Mouse (Mus musculus) retina, embryonic 14.5 days (tissue): ENCODE results near the gene Tas1r2.
A peak's percentile ranks its signal among the peaks of the same experiment; 100 is the strongest.

Experiments
- DNase-seq: peaks from one replicate; pipeline ENCODE4 v3.0.0-alpha.2; 2015; ENCODE audit warnings: low spot score

Tas1r2 gene

GRCm38 (mm10) chr4:139653238-139653637, at the start of gene Tas1r2:
Gene Tas1r2 (plus strand): TSS chr4:139653538.
- no peak for DNase-seq

GRCm38 (mm10) chr4:139605216-139605615, 48.1 kb upstream of the Tas1r2 start:
- no peak for DNase-seq

- DNase-seq: no peak
Measured at GRCm38 (mm10) chr4:139606732-139607131, 46.6 kb upstream of the Tas1r2 start.

- DNase-seq: no peak
Measured at GRCm38 (mm10) chr4:139608975-139609374, 44.4 kb upstream of the Tas1r2 start.

- DNase-seq: no peak
Measured at GRCm38 (mm10) chr4:139610954-139611353, 42.4 kb upstream of the Tas1r2 start.

GRCm38 (mm10) chr4:139611542-139611953, 41.8 kb upstream of the Tas1r2 start:
- peak; percentile 90 for DNase-seq

GRCm38 (mm10) chr4:139614524-139615260, 38.6 kb upstream of the Tas1r2 start:
- no peak for DNase-seq

- DNase-seq: peak; percentile 69
Measured at GRCm38 (mm10) chr4:139616276-139617000, 36.9 kb upstream of the Tas1r2 start.

- no peak for DNase-seq
Measured at GRCm38 (mm10) chr4:139617001-139617364, 36.4 kb upstream of the Tas1r2 start.

- no peak for DNase-seq
Measured at GRCm38 (mm10) chr4:139619765-139620164, 33.6 kb upstream of the Tas1r2 start.

- DNase-seq: peak; percentile 94
Measured at GRCm38 (mm10) chr4:139622373-139623282, 30.7 kb upstream of the Tas1r2 start, which contains the start of gene Aldh4a1. Gene Aldh4a1 (plus strand): TSS chr4:139622866.

GRCm38 (mm10) chr4:139623434-139624115, 29.8 kb upstream of the Tas1r2 start:
- no peak for DNase-seq

GRCm38 (mm10) chr4:139624116-139624489, 29.2 kb upstream of the Tas1r2 start:
- DNase-seq: no peak

- DNase-seq: no peak
Measured at GRCm38 (mm10) chr4:139624706-139625105, 28.6 kb upstream of the Tas1r2 start.

GRCm38 (mm10) chr4:139627361-139627760, 26.0 kb upstream of the Tas1r2 start:
- no peak for DNase-seq

GRCm38 (mm10) chr4:139630171-139630570, 23.2 kb upstream of the Tas1r2 start:
- no peak for DNase-seq

GRCm38 (mm10) chr4:139631141-139631540, 22.2 kb upstream of the Tas1r2 start:
- DNase-seq: no peak

GRCm38 (mm10) chr4:139631569-139632253, 21.6 kb upstream of the Tas1r2 start:
- no peak for DNase-seq

- no peak for DNase-seq
Measured at GRCm38 (mm10) chr4:139632254-139632580, 21.1 kb upstream of the Tas1r2 start.

- DNase-seq: peak; percentile 81
Measured at GRCm38 (mm10) chr4:139636373-139636772, 17.0 kb upstream of the Tas1r2 start.

GRCm38 (mm10) chr4:139637847-139638246, 15.5 kb upstream of the Tas1r2 start:
- no peak for DNase-seq
